Mouse (Mus musculus) lung, embryonic 14.5 days (tissue): ENCODE data around the gene Gm45716. TPM values are rescaled to one million over a fixed set of nuclear protein-coding genes. Genes with fewer than 3 reads are reported as not detected.

Source experiments
- ATAC-seq: fragments of 200-750 bp; cut with Nextera tagmentation; 2 replicates; pipeline ENCODE4 v1.8.0; 2017; ENCODE audit warnings: mild to moderate bottlenecking, moderate TSS enrichment, moderate library complexity; ENCODE audit not compliant: insufficient read depth
- DNase-seq: peaks from one replicate; pipeline ENCODE4 v3.0.0-alpha.2; 2015
- H3K27ac ChIP-seq: fragments of 300-500 bp; sonication (generic); 2 replicates; pipeline ENCODE4 v1.5.1; 2014; ENCODE audit warnings: low read depth, mild to moderate bottlenecking, moderate library complexity
- H3K27me3 ChIP-seq: fragments of 300-500 bp; sonication (generic); 2 replicates; pipeline ENCODE4 v1.6.1; 2014; ENCODE audit warnings: low read length, control low read depth; ENCODE audit not compliant: insufficient read depth
- H3K36me3 ChIP-seq: fragments of 300-500 bp; sonication (generic); 2 replicates; pipeline ENCODE4 v1.6.1; 2014; ENCODE audit warnings: control low read depth; ENCODE audit not compliant: insufficient read depth
- H3K4me1 ChIP-seq: fragments of 300-500 bp; sonication (generic); 2 replicates; pipeline ENCODE4 v1.6.1; 2014; ENCODE audit warnings: antibody characterized with exemption, control low read depth; ENCODE audit not compliant: insufficient read depth
- H3K4me2 ChIP-seq: fragments of 300-500 bp; sonication (generic); 2 replicates; pipeline ENCODE4 v1.6.1; 2014; ENCODE audit warnings: mild to moderate bottlenecking
- H3K4me3 ChIP-seq: fragments of 300-500 bp; sonication (generic); 2 replicates; pipeline ENCODE4 v1.5.1; 2014; ENCODE audit warnings: low read depth, low read length
- H3K9ac ChIP-seq: fragments of 300-500 bp; sonication (generic); 2 replicates; pipeline ENCODE4 v1.6.1; 2014
- H3K9me3 ChIP-seq: fragments of 300-500 bp; sonication (generic); 2 replicates; pipeline ENCODE4 v1.6.1; 2016; ENCODE audit warnings: low read depth, low read length, control low read depth
- CTCF ChIP-seq: IDR thresholded peaks from 2 replicates; pipeline ENCODE4 v1.5.1; 2016; ENCODE audit warnings: antibody characterized with exemption, low read depth
- WGBS: fragments of 180-500 bp; shearing (Covaris S2); extraction: QIAGEN DNeasy Blood & Tissue Kit; methylation state at CpG from one replicate; pipeline ENCODE4 v1.1.7; 2014; 5-methylcytosine and 5-hydroxymethylcytosine counted together
- polyA plus RNA-seq: library from polyadenylated mRNA; unstranded; fragments of >200 nt; fragmentation: Nextera tagmentation; extraction: Ambion mirVana; gene quantifications from 2 replicates; pipeline ENCODE4 v1.2.1, GENCODE M21; 2014

The Gm45716 gene
- polyA plus RNA-seq, 1 experiment from 2014 or later: 7.3 TPM

DNA sequence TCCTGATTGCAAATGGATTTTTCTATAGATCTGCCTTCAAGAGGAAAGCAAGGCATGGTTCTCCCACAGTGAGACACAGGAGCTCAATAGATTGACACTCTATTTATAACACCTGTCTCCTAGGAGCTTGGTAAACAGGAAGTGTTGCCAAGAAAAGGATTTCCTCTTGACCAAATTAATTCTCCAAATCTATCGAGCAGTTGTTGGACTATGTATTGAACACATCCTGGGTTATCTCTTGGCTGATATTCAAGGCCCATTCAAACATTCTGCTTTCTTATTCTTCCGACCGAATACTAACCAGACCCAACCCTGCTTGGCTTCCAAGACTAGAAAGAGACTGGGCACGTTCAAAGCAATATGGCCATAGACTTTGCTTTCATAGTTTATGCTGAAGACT is 2.7 kb upstream of the Gm45716 start:
- Histone ChIP-seq H3K4me2 (no peak overlapping the region), H3K9me3 (no peaks in the 10 kb centered on the region), H3K9ac (no peak overlapping the region), H3K36me3 (no peaks in the 10 kb centered on the region), H3K27ac (no peak overlapping the region), H3K4me3 (no peak overlapping the region), H3K4me1 (no peaks in the 10 kb centered on the region), H3K27me3 (no peaks in the 10 kb centered on the region)
- ATAC-seq (no peak), DNase-seq (no peak)
- no peak for TF ChIP-seq CTCF
- WGBS: 59% methylated on average over 4 of the region's 4 CpGs

DNA sequence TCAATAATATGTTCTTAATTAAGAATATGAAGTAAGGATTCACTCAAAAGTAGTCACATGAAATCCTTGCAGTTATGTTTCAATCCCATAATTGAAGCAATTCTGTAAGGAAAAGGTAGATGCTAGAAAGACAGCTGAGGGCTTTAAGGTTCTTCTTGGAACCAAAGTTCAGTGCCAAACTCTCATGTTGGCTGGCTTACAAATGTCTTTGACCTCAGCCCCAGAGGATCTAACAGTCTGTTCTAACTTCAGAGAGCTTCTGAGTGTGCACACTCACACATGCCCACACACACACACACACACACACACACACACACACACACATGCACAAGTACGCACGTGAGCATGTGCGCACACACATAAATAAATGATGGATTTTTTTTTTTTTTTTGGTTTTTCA is 2.7 kb downstream of the Gm45716 start:
- Histone ChIP-seq H3K27me3 (no peaks in the 10 kb centered on the region), H3K4me2 (no peak overlapping the region), H3K27ac (no peak overlapping the region), H3K4me3 (no peak overlapping the region), H3K4me1 (no peaks in the 10 kb centered on the region), H3K36me3 (no peaks in the 10 kb centered on the region), H3K9me3 (no peaks in the 10 kb centered on the region), H3K9ac (no peak overlapping the region)
- no peak for TF ChIP-seq CTCF
- 80% methylated on average over 3 of the region's 3 CpGs for WGBS
- DNase-seq: no peak
- no peak for ATAC-seq

DNA sequence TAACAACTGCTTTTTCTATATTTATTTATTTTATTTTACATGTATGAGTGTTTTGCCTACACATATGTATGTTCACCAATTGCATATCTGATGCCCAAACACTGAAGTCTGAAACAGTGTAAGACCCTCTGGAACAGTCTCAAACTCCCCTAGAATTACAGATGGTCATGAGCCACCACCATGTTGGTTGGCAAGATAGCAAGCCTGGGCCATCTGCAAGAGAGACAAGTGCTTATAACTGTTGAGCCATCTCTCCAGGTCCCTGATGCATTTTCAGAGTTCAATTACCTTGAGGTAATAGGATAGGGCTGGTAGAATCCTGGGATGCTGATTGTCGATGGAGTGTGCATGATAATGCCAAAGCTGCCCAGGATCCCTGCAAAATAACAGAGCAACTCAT is 7.5 kb downstream of the Gm45716 start:
- Histone ChIP-seq H3K9me3 (no peaks in the 10 kb centered on the region), H3K4me2 (no peak overlapping the region), H3K27me3 (no peaks in the 10 kb centered on the region), H3K4me1 (0 out of 2 replicates have a peak, but pooled peaks cover 2% of the 10 kb centered on the region), H3K27ac (no peak overlapping the region), H3K9ac (no peak overlapping the region), H3K4me3 (no peak overlapping the region), H3K36me3 (no peaks in the 10 kb centered on the region)
- no peak for TF ChIP-seq CTCF
- 76% methylated on average over 1 of the region's 1 CpGs for WGBS
- no peak for ATAC-seq
- DNase-seq: no peak

DNA sequence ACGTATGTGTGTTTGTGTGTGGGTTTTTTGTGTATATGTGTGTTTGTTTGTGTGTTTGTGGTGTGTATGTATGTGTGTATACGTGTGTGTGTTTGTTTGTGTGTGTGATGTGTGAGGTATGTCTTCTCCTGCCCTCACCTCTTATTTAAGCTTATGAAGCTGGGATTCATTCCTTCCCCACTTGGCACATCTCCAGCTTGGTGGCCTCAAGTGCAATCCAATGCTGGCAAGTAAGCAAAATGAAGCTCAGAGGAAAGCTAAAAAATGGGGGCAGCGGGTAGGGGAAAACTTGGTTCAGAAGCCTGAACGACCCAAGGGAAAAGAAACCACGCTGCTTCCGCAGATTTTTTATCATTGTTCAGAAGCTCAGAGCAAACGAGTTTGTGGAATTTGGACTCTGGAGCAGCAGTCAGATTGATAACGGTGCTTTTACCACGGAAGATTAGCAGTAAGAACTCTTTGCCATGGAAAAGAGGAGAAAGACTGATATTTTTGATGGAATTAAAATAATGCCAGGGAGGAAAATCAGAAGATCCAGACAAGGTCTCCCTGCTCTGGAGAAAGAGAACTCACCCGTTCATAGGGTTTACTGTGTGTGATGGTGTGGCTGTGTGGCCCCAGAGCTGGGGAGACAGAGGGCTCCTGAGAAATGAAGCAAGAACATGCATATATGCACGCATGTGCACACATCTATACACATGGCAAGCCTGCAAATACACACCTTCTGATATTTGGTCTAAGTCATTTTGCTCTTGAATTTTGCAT is 8.5 kb downstream of the Gm45716 start:
- WGBS: 55% methylated on average over 11 of the region's 11 CpGs
- Histone ChIP-seq H3K4me2 (no peak overlapping the region), H3K4me3 (no peak overlapping the region), H3K9me3 (no peaks in the 10 kb centered on the region), H3K27ac (no peak overlapping the region), H3K27me3 (no peaks in the 10 kb centered on the region), H3K36me3 (no peaks in the 10 kb centered on the region), H3K4me1 (0 out of 2 replicates have a peak, but pooled peaks cover 2% of the 10 kb centered on the region), H3K9ac (no peak overlapping the region)
- peak; percentile 61 for DNase-seq
- ATAC-seq: no peak
- TF ChIP-seq CTCF: no peak

DNA sequence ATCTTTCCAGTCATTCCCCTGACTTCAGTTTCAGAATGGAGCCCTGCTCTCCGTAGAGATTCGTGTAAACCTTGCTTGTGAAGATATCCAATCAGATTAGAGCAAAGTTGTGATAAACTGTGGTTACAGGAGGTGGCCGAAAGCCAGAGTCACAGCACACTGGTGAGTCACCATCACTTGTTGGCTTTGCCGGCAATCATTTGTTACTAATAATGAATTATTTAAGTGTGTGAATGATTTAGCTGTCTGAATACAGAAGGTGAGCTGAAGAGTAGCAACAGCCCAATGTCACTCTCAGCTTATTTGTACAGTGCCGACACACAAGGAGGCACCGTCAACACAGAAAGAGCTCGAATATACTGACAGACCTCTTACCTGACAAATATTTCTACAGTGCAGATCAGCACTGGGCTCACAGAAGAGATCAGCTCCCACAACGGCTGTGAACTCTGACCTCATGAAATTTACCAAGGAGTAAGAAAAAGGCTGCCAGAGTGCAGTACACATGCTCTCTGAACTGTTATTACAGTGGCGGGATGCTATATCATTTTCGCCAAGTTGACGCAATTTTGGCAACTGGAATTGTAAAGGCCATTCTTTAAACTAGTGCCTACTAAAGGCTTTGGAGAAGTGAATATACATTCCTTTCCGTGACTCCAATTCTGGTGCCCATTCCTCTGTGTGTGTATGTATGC is 9.2 kb downstream of the Gm45716 start:
- no peak; the same call in 1 of the 2 replicates for ATAC-seq
- no peak overlapping the region for H3K4me3 ChIP-seq
- peak; percentile 38 for DNase-seq
- H3K27ac ChIP-seq: no peak overlapping the region
- no peaks in the 10 kb centered on the region for H3K27me3 ChIP-seq
- 40% methylated on average over 12 of the region's 12 CpGs for WGBS
- no peaks in the 10 kb centered on the region for H3K36me3 ChIP-seq
- H3K4me1 ChIP-seq: 0 out of 2 replicates have a peak, but pooled peaks cover 2% of the 10 kb centered on the region
- H3K4me2 ChIP-seq: no peak overlapping the region
- TF ChIP-seq CTCF: no peak
- no peak overlapping the region for H3K9ac ChIP-seq
- H3K9me3 ChIP-seq: no peaks in the 10 kb centered on the region

DNA sequence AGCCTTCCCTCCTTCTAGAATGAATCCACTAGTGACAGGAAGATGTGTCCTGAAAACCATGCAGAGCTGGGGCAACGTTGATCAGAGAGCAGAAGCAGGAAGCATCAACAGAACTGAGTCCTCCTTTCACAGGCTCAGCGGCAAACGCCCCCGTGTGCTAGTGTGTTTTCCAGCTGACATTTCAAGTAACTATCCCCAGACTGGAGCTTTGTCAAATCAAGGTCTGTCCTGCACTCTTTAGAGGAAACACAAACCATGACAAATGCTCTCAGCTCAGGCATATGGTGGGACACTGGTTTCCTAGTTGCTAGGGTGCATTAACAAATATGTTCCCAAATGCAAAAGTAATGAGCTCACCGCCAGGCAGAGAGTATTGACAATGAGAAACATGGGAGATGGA is 10.6 kb downstream of the Gm45716 start:
- no peaks in the 10 kb centered on the region for H3K9me3 ChIP-seq
- no peak overlapping the region for H3K9ac ChIP-seq
- TF ChIP-seq CTCF: no peak
- H3K4me2 ChIP-seq: no peak overlapping the region
- H3K27ac ChIP-seq: no peak overlapping the region
- no peak for ATAC-seq
- no peaks in the 10 kb centered on the region for H3K36me3 ChIP-seq
- DNase-seq: no peak
- 0 out of 2 replicates have a peak, but pooled peaks cover 2% of the 10 kb centered on the region for H3K4me1 ChIP-seq
- no peak overlapping the region for H3K4me3 ChIP-seq
- 58% methylated on average over 5 of the region's 5 CpGs for WGBS
- no peaks in the 10 kb centered on the region for H3K27me3 ChIP-seq

DNA sequence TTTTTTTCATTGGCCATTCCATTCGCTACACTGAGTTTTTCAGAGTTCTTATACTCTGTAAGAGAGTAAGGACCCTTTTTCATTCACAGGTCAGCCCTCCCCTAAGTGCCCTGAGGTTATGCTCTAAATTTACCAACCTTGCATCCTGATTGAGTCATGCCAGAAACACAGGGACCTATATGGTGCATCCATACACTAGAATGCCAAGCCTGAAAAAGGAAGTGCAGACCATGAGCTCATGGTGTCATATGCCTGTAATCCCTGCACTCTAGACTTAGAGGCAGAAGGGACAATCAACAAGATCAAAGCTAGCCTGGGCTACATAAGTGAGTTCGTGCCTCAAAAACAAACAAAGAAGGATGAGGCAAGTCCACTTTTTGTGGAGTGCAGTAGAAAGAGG is 13.3 kb downstream of the Gm45716 start:
- DNase-seq (no peak), ATAC-seq (no peak)
- H3K4me1 ChIP-seq: 0 out of 2 replicates have a peak, but pooled peaks cover 2% of the 10 kb centered on the region
- no peak overlapping the region for H3K4me3 ChIP-seq
- H3K4me2 ChIP-seq: no peak overlapping the region
- no peaks in the 10 kb centered on the region for H3K9me3 ChIP-seq
- no peaks in the 10 kb centered on the region for H3K27me3 ChIP-seq
- no peak for TF ChIP-seq CTCF
- 83% methylated on average over 2 of the region's 2 CpGs for WGBS
- H3K9ac ChIP-seq: no peak overlapping the region
- no peaks in the 10 kb centered on the region for H3K36me3 ChIP-seq
- H3K27ac ChIP-seq: no peak overlapping the region
